In the genomic region with DNA sequence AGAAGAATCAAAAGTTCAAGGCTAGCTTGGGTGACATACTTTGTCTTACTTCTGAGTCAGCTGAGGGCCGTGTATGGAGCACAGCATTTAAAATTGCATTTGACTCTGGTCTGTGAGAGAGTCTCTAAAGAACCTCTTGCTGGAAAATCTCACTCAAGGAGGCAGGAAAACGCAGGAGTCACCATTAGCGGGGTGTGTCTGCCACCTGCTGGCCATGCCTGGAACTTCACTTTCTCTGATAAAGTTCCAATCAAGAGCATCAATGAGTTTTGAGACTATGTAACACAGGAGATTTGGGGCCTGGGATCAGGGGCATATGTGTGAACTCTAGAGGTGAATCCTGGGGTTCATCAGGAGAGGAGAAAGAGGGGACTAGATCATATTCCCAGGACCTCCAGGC, we compare ENCODE assay signal across 8 mouse cellular contexts.
DNase-seq lines count a peak whose midpoint lies in the region; ATAC-seq and TF ChIP-seq lines count a peak whose summit lies in the region.

No protein-coding gene starts in this region.

- no peak for TF ChIP-seq EP300 in heart, postnatal 0 days (IDR thresholded peaks at IDR 0.05; ENCODE audit: low read depth)
- TF ChIP-seq EP300 in ES-Bruce4 (IDR thresholded peaks at IDR 0.05; ENCODE audit: insufficient read depth, low read depth, low read length) = no peak

- 3% methylated on average over 3 of the region's 3 CpGs for WGBS in heart, postnatal 0 days
- 4% methylated on average over 3 of the region's 3 CpGs for WGBS in thymus, adult 2 months

- H3K4me1 ChIP-seq in heart, postnatal 0 days (ENCODE audit: control insufficient read depth, insufficient read depth) = no peaks in the 10 kb centered on the region
- peaks cover 3% of the 10 kb centered on the region for H3K4me1 ChIP-seq in ES-Bruce4 (ENCODE audit: control insufficient read depth, insufficient read depth, low read length)
- H3K4me1 ChIP-seq in thymus, adult 2 months (replicated peaks; ENCODE audit: control insufficient read depth, insufficient read depth, low read length) = peaks cover 7% of the 10 kb centered on the region; the same call in 1 of the 2 replicates

- ATAC-seq in heart, postnatal 0 days (ENCODE audit: insufficient read depth, low read depth) = no peak

- intact Hi-C loops in heart, postnatal 25 days (cut with DNase I) = loop anchor here (5.0 to 10.0 kb wide), 2 partner anchors 498 to 551 kb away; no protein-coding TSS in a partner anchor

- no peak overlapping the region for H3K4me3 ChIP-seq in heart, postnatal 0 days (ENCODE audit: low read depth, low read length)
- no peak overlapping the region for H3K4me3 ChIP-seq in ES-Bruce4 (ENCODE audit: low read depth, low read length)
- no peak overlapping the region for H3K4me3 ChIP-seq in thymus, adult 2 months (ENCODE audit: control insufficient read depth, insufficient read depth, low read length)

- H3K9ac ChIP-seq in heart, postnatal 0 days (replicated peaks; ENCODE audit: low read depth, low read length) = no peak overlapping the region
- no peak overlapping the region for H3K9ac ChIP-seq in ES-Bruce4 (ENCODE audit: low read depth, poor library complexity, severe bottlenecking)

- no peak overlapping the region for H3K27ac ChIP-seq in heart, postnatal 0 days (ENCODE audit: low read depth)
- H3K27ac ChIP-seq in ES-Bruce4 (ENCODE audit: insufficient read depth, low read length) = no peak overlapping the region
- H3K27ac ChIP-seq in thymus, adult 2 months (ENCODE audit: control insufficient read depth, insufficient read depth, low read length) = no peak overlapping the region

- TF ChIP-seq POLR2A in ES-Bruce4 (IDR thresholded peaks at IDR 0.05; ENCODE audit: insufficient read depth, low read length) = no peak
- no peak for TF ChIP-seq POLR2A in thymus, adult 2 months (IDR thresholded peaks at IDR 0.05; ENCODE audit: control insufficient read depth, extremely low read depth, insufficient read depth, low read length, poor library complexity)

- no peak overlapping the region for H3K4me2 ChIP-seq in heart, postnatal 0 days (ENCODE audit: low read depth, low read length)

- H3K27me3 ChIP-seq in heart, postnatal 0 days (ENCODE audit: control insufficient read depth, insufficient read depth, low read length) = no peaks in the 10 kb centered on the region
- no peaks in the 10 kb centered on the region for H3K27me3 ChIP-seq in ES-Bruce4 (ENCODE audit: control insufficient read depth, insufficient read depth, low read length, poor library complexity, severe bottlenecking)
- no peaks in the 10 kb centered on the region for H3K27me3 ChIP-seq in thymus, adult 2 months (ENCODE audit: control insufficient read depth, insufficient read depth, low read length)

- peak; percentile 41 for DNase-seq in heart, postnatal 0 days (ENCODE audit: low spot score)
- DNase-seq in heart, postnatal 25 days (ENCODE audit: low spot score) = no peak
- DNase-seq in c-Kit-positive CD71-positive TER-119-positive erythroid progenitor cells, embryonic 14.5 days (ENCODE audit: low spot score) = peak; percentile 32
- peak; percentile 75 to 78 for DNase-seq in frontal cortex, postnatal 36 days (ENCODE audit: low spot score in 2 of 2)
- DNase-seq in layer of hippocampus, postnatal 14 days (ENCODE audit: low spot score in 2 of 2) = peak; percentile 71 to 75
- DNase-seq in mesoderm, embryonic 11.5 days (ENCODE audit: low read depth, low spot score) = peak; percentile 67
- DNase-seq in thymus, adult 2 months = peak; percentile 60

- TF ChIP-seq CTCF in heart, postnatal 0 days (IDR thresholded peaks at IDR 0.05; ENCODE audit: low read depth) = peak; percentile 83
- peak; percentile 93 for TF ChIP-seq CTCF in ES-Bruce4 (IDR thresholded peaks at IDR 0.05; ENCODE audit: low read depth, low read length)
- TF ChIP-seq CTCF in thymus, adult 2 months (IDR thresholded peaks at IDR 0.05; ENCODE audit: borderline replicate concordance, control insufficient read depth, extremely low read depth, insufficient read depth, low read length, poor library complexity) = no peak

- H3K36me3 ChIP-seq in heart, postnatal 0 days (replicated peaks; ENCODE audit: control insufficient read depth, insufficient read depth, low read length) = no peaks in the 10 kb centered on the region
- no peaks in the 10 kb centered on the region for H3K36me3 ChIP-seq in ES-Bruce4 (ENCODE audit: control insufficient read depth, insufficient read depth, low read length, poor library complexity, severe bottlenecking)
- H3K36me3 ChIP-seq in thymus, adult 2 months (ENCODE audit: control insufficient read depth, insufficient read depth, low read length) = no peaks in the 10 kb centered on the region

- no peaks in the 10 kb centered on the region for H3K9me3 ChIP-seq in heart, postnatal 0 days (replicated peaks; ENCODE audit: control insufficient read depth, low read length)
- no peaks in the 10 kb centered on the region for H3K9me3 ChIP-seq in ES-Bruce4 (replicated peaks; ENCODE audit: control insufficient read depth, insufficient read depth, low read length, poor library complexity, severe bottlenecking)
